13 mouse cellular contexts compared by ENCODE assay signal in genomic region chr5:43855769-43856168, GRCm38 (mm10). TPM values are rescaled to one million over a fixed set of nuclear protein-coding genes. Genes with fewer than 3 reads are reported as not detected.
DNase-seq lines count a peak whose midpoint lies in the region; ATAC-seq and TF ChIP-seq lines count a peak whose summit lies in the region.
"Had no signal": no experiment of that assay in that cellular context is flagged by ENCODE, and none has a peak within 500 bp of the region (broad histone marks: within the 10 kb centered on the region; RNA-seq: fewer than 3 reads in every experiment).

No protein-coding gene starts in this region.

- DNase-seq in kidney, adult 11 months: peak; percentile 36
- peak; percentile 36 for DNase-seq in heart, postnatal 0 days (ENCODE audit: low spot score)
- DNase-seq in forebrain, embryonic 11.5 days (ENCODE audit: low spot score): no peak
- no peak for DNase-seq in layer of hippocampus, adult 9-10 months (ENCODE audit: low spot score)
- no peak for DNase-seq in gastrocnemius, adult 8-10 months (ENCODE audit: low spot score in 2 of 2)
- DNase-seq: gastrocnemius, postnatal 10 days; thymus, postnatal 4 days had no signal

- no peak overlapping the region for H3K4me2 ChIP-seq in kidney, embryonic 16.5 days (replicated peaks; ENCODE audit: low read depth, low read length)
- no peak overlapping the region for H3K4me2 ChIP-seq in heart, postnatal 0 days (ENCODE audit: low read depth, low read length)
- no peak overlapping the region for H3K4me2 ChIP-seq in forebrain, embryonic 11.5 days (ENCODE audit: low read depth, low read length, severe bottlenecking)
- H3K4me2 ChIP-seq: limb, embryonic 12.5 days had no signal

- 36% methylated on average over 2 of the region's 2 CpGs for WGBS in kidney, embryonic 16.5 days
- 43% methylated on average over 2 of the region's 2 CpGs for WGBS in heart, postnatal 0 days
- 86% methylated on average over 2 of the region's 2 CpGs for WGBS in forebrain, embryonic 11.5 days

- H3K4me1 ChIP-seq in kidney, embryonic 16.5 days (ENCODE audit: insufficient read depth, low read length): 0 out of 2 replicates have a peak, but pooled peaks cover 4% of the 10 kb centered on the region
- no peaks in the 10 kb centered on the region for H3K4me1 ChIP-seq in heart, postnatal 0 days (ENCODE audit: control insufficient read depth, insufficient read depth)
- no peaks in the 10 kb centered on the region for H3K4me1 ChIP-seq in forebrain, embryonic 11.5 days (replicated peaks; ENCODE audit: control insufficient read depth, insufficient read depth, low read length)
- H3K4me1 ChIP-seq: limb, embryonic 12.5 days had no signal

- TF ChIP-seq CTCF in heart, postnatal 0 days (IDR thresholded peaks at IDR 0.05; ENCODE audit: low read depth): no peak

- TF ChIP-seq EP300 in heart, postnatal 0 days (IDR thresholded peaks at IDR 0.05; ENCODE audit: low read depth): 0 out of 2 replicates have a peak, but pooled peaks have one; percentile 42

- no peak; the same call in 1 of the 2 replicates for ATAC-seq in kidney, embryonic 16.5 days (ENCODE audit: low FRiP score, low TSS enrichment)
- ATAC-seq in CD4-positive, CD25-positive, alpha-beta regulatory T cell, adult 4 months: peak; percentile 87
- ATAC-seq in heart, postnatal 0 days (ENCODE audit: insufficient read depth, low read depth): peak; percentile 63; the same call in 1 of the 2 replicates
- ATAC-seq in megakaryocyte progenitor cell, adult 5-6 weeks (replicated peaks; ENCODE audit: poor library complexity): peak; percentile 92
- ATAC-seq in forebrain, embryonic 11.5 days (replicated peaks; ENCODE audit: low FRiP score): no peak

- no peaks in the 10 kb centered on the region for H3K27me3 ChIP-seq in kidney, embryonic 16.5 days (ENCODE audit: insufficient read depth, low read length)
- H3K27me3 ChIP-seq in heart, postnatal 0 days (ENCODE audit: control insufficient read depth, insufficient read depth, low read length): no peaks in the 10 kb centered on the region
- H3K27me3 ChIP-seq in forebrain, embryonic 11.5 days (ENCODE audit: control insufficient read depth, insufficient read depth, low read length): no peaks in the 10 kb centered on the region
- H3K27me3 ChIP-seq: limb, embryonic 12.5 days had no signal

- H3K9me3 ChIP-seq in kidney, embryonic 16.5 days (ENCODE audit: low read length): 0 out of 2 replicates have a peak, but pooled peaks cover 5% of the 10 kb centered on the region
- H3K9me3 ChIP-seq in heart, postnatal 0 days (replicated peaks; ENCODE audit: control insufficient read depth, low read length): 0 out of 2 replicates have a peak, but pooled peaks cover 6% of the 10 kb centered on the region
- no peaks in the 10 kb centered on the region for H3K9me3 ChIP-seq in forebrain, embryonic 11.5 days (ENCODE audit: control insufficient read depth, low read length)
- H3K9me3 ChIP-seq: limb, embryonic 12.5 days had no signal

- no peak overlapping the region for H3K4me3 ChIP-seq in kidney, embryonic 16.5 days (ENCODE audit: low read length)
- H3K4me3 ChIP-seq in heart, postnatal 0 days (ENCODE audit: low read depth, low read length): no peak overlapping the region
- H3K4me3 ChIP-seq in forebrain, embryonic 11.5 days (ENCODE audit: low read depth, low read length): no peak overlapping the region
- H3K4me3 ChIP-seq: limb, embryonic 12.5 days had no signal

- no peaks in the 10 kb centered on the region for H3K36me3 ChIP-seq in kidney, embryonic 16.5 days (ENCODE audit: insufficient read depth, low read length)
- no peaks in the 10 kb centered on the region for H3K36me3 ChIP-seq in heart, postnatal 0 days (replicated peaks; ENCODE audit: control insufficient read depth, insufficient read depth, low read length)
- no peaks in the 10 kb centered on the region for H3K36me3 ChIP-seq in forebrain, embryonic 11.5 days (ENCODE audit: control insufficient read depth, insufficient read depth, low read length)
- H3K36me3 ChIP-seq: G1E; limb, embryonic 12.5 days had no signal

- no peak overlapping the region for H3K9ac ChIP-seq in kidney, embryonic 16.5 days (replicated peaks; ENCODE audit: low read length)
- no peak overlapping the region for H3K9ac ChIP-seq in heart, postnatal 0 days (replicated peaks; ENCODE audit: low read depth, low read length)
- H3K9ac ChIP-seq in forebrain, embryonic 11.5 days (ENCODE audit: low read length): no peak overlapping the region
- H3K9ac ChIP-seq: limb, embryonic 12.5 days had no signal

- no peak overlapping the region; the same call in 1 of the 2 replicates for H3K27ac ChIP-seq in kidney, embryonic 16.5 days (ENCODE audit: low read length)
- H3K27ac ChIP-seq in heart, postnatal 0 days (ENCODE audit: low read depth): no peak overlapping the region; the same call in 1 of the 2 replicates
- H3K27ac ChIP-seq in forebrain, embryonic 11.5 days (ENCODE audit: low read depth, low read length): no peak overlapping the region
- H3K27ac ChIP-seq: limb, embryonic 12.5 days had no signal

RNA-seq across cellular contexts. Expression of gene Cd38, which starts 12.6 kb away (rescaled TPM):
- 35.3 and 37.7 TPM in 2 replicates for polyA plus RNA-seq in kidney, embryonic 16.5 days (2015; fragmentation: Nextera tagmentation; extraction: Ambion mirVana)
- polyA plus RNA-seq in CD4-positive, CD25-positive, alpha-beta regulatory T cell, adult 4 months (2017; shearing (Covaris generic)): 10 to 100 TPM; 38.2 to 46.2 TPM
- 17.2 and 19.6 TPM in 2 replicates for total RNA-seq in heart, postnatal 0 days (2014; rRNA removed; ENCODE audit: low replicate concordance)
- polyA plus RNA-seq in heart, postnatal 0 days (2015; fragmentation: Nextera tagmentation; extraction: Ambion mirVana): 12.9 and 13.1 TPM in 2 replicates
- 0.22 TPM in 1 of 2 replicates, not detected in the other for total RNA-seq in megakaryocyte progenitor cell, adult 5-6 weeks (2015)
- total RNA-seq in megakaryocyte progenitor cell, adult 5-6 weeks (2017): 0.10 TPM in 1 of 2 replicates, not detected in the other
- polyA plus RNA-seq in forebrain, embryonic 11.5 days (2014; fragmentation: Nextera tagmentation; extraction: Ambion mirVana): 6.3 TPM in 2 replicates
- 1 to 10 TPM; 1.1 to 2.5 (median 1.8) TPM for total RNA-seq in gastrocnemius, adult 8-10 months (2022)
- polyA plus RNA-seq: G1E had no signal

RNA-seq across cellular contexts. Expression of gene Fbxl5, which starts 34.3 kb away (rescaled TPM):
- 64.5 and 66.6 TPM in 2 replicates for polyA plus RNA-seq in kidney, embryonic 16.5 days (2015; fragmentation: Nextera tagmentation; extraction: Ambion mirVana)
- 10 to 100 TPM; 53.9 to 59.6 TPM for polyA plus RNA-seq in CD4-positive, CD25-positive, alpha-beta regulatory T cell, adult 4 months (2017; shearing (Covaris generic))
- total RNA-seq in heart, postnatal 0 days (2014; rRNA removed; ENCODE audit: low replicate concordance): 48.9 and 56.0 TPM in 2 replicates
- 40.3 and 41.9 TPM in 2 replicates for polyA plus RNA-seq in heart, postnatal 0 days (2015; fragmentation: Nextera tagmentation; extraction: Ambion mirVana)
- 34.7 and 37.2 TPM in 2 replicates for total RNA-seq in megakaryocyte progenitor cell, adult 5-6 weeks (2015)
- total RNA-seq in megakaryocyte progenitor cell, adult 5-6 weeks (2017): 35.6 and 47.4 TPM in 2 replicates
- 67.5 and 69.1 TPM in 2 replicates for polyA plus RNA-seq in forebrain, embryonic 11.5 days (2014; fragmentation: Nextera tagmentation; extraction: Ambion mirVana)
- 10 to 100 TPM; 33.6 to 43.3 (median 38.1) TPM for total RNA-seq in gastrocnemius, adult 8-10 months (2022)

RNA-seq across cellular contexts. Expression of gene Bst1, which starts 37.1 kb away (rescaled TPM):
- polyA plus RNA-seq in kidney, embryonic 16.5 days (2015; fragmentation: Nextera tagmentation; extraction: Ambion mirVana): 0.47 and 1.4 TPM in 2 replicates
- not detected for polyA plus RNA-seq in CD4-positive, CD25-positive, alpha-beta regulatory T cell, adult 4 months (2017; shearing (Covaris generic))
- 0.15 and 0.70 TPM in 2 replicates for total RNA-seq in heart, postnatal 0 days (2014; rRNA removed; ENCODE audit: low replicate concordance)
- polyA plus RNA-seq in heart, postnatal 0 days (2015; fragmentation: Nextera tagmentation; extraction: Ambion mirVana): 0.70 and 1.2 TPM in 2 replicates
- 0.37 and 1.1 TPM in 2 replicates for total RNA-seq in megakaryocyte progenitor cell, adult 5-6 weeks (2015)
- total RNA-seq in megakaryocyte progenitor cell, adult 5-6 weeks (2017): 1.9 and 2.8 TPM in 2 replicates
- polyA plus RNA-seq in forebrain, embryonic 11.5 days (2014; fragmentation: Nextera tagmentation; extraction: Ambion mirVana): not detected in 2 replicates
- total RNA-seq in gastrocnemius, adult 8-10 months (2022): not detected
- polyA plus RNA-seq: G1E; limb, embryonic 12.5 days had no signal

RNA-seq across cellular contexts. Expression of gene Gm7879, which starts 57.2 kb away (rescaled TPM):
- 0.59 and 1.5 TPM in 2 replicates for polyA plus RNA-seq in kidney, embryonic 16.5 days (2015; fragmentation: Nextera tagmentation; extraction: Ambion mirVana)
- polyA plus RNA-seq in CD4-positive, CD25-positive, alpha-beta regulatory T cell, adult 4 months (2017; shearing (Covaris generic)): not detected
- not detected in 2 replicates for total RNA-seq in heart, postnatal 0 days (2014; rRNA removed; ENCODE audit: low replicate concordance)
- polyA plus RNA-seq in heart, postnatal 0 days (2015; fragmentation: Nextera tagmentation; extraction: Ambion mirVana): not detected in 2 replicates
- total RNA-seq in megakaryocyte progenitor cell, adult 5-6 weeks (2015): 5.6 and 5.9 TPM in 2 replicates
- total RNA-seq in megakaryocyte progenitor cell, adult 5-6 weeks (2017): 5.4 and 6.0 TPM in 2 replicates
- 1.2 TPM in 1 of 2 replicates, not detected in the other for polyA plus RNA-seq in forebrain, embryonic 11.5 days (2014; fragmentation: Nextera tagmentation; extraction: Ambion mirVana)
- 1 to 10 TPM; 5.2 to 6.5 (median 5.5) TPM for total RNA-seq in gastrocnemius, adult 8-10 months (2022)
- polyA plus RNA-seq: G1E; intestine, embryonic 14.5 days had no signal

Comparison
In these comparisons a context has a peak if more than half of its experiments do, and no peak if none do; other contexts are left out.
1. DNase-seq: peak in kidney, adult 11 months (single experiment) and heart, postnatal 0 days (single experiment); none in forebrain, embryonic 11.5 days (single experiment), layer of hippocampus, adult 9-10 months (single experiment) and gastrocnemius, adult 8-10 months (0 of 2).
2. ATAC-seq: peak in CD4-positive, CD25-positive, alpha-beta regulatory T cell, adult 4 months (single experiment), heart, postnatal 0 days (single experiment) and megakaryocyte progenitor cell, adult 5-6 weeks (single experiment); none in kidney, embryonic 16.5 days (single experiment) and forebrain, embryonic 11.5 days (single experiment).